Mouse (Mus musculus) CD8-positive naive resting alpha-beta T cell, adult 2 months (primary cell): ENCODE results near the gene Sytl3.
"Not testable (repeated sequence)": the region's sequence is repeated elsewhere in the genome, so short reads cannot be mapped to it uniquely, and the experiment has no call there.

Experiments
- DNase-seq, 2 experiments: peaks; one replicate each; pipeline ENCODE4 v3.0.0; 2022; ENCODE audit warnings: low read depth in 2 of 2, low spot score in 2 of 2

Sytl3 gene

DNA sequence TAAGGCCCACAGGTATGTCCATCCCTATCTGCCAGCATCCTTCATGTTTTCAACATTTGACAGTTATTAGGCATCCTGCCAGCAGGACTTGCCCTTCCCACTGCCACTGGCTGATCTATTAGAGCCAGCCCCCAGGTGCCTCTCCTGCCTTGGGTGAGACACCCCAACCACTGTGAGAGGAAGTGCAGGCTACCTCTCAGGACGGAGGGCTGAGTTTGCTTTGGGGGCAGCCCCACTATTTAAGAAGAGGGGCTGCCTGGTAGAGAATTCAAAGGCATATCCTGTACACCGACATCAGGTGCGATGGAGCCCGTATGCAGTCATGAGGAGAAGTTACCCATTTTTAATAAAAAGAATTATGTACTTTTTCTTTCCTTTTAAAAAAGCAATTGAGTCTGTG lies 13.2 kb upstream of the Sytl3 start:
- DNase-seq = not testable (repeated sequence)

DNA sequence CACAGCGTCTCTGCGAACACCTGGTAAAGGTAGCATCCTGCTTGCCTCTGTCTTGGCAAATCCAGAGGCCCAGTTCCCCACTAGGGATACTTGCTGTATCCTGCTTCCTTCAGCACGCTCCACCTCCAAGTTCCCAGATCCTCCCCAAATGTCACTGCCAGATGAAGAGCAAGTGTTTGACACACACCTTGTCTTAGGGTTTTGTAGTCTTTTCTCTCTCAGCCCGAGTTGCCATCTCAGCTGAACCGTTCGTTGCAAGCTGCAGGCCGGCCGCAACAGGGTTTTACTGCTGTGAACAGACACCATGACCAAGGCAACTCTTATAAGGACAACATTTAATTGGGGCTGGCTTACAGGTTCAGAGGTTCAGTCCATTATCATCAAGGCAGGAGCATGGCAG lies 12.1 kb upstream of the Sytl3 start:
- not testable (repeated sequence) for DNase-seq

DNA sequence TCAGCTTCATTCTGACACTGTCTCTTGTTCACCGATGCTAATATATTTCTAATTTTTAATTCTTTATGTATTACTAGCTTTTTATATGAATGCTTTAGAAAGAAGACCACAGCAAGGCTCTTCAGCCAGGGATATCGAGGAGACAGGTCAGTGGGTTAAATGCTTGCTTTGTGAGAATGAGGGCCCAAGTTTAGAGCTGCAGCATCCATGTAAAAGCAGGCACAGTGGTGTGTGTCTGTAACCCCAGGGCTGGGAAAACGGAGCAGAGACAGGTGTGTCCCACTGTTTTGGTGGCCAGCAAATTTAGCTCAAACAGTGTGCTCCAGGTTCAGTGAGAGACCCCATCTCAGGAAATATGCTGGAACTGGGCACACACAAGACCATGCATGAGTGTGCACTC lies 11.4 kb upstream of the Sytl3 start:
- DNase-seq = not testable (repeated sequence)

DNA sequence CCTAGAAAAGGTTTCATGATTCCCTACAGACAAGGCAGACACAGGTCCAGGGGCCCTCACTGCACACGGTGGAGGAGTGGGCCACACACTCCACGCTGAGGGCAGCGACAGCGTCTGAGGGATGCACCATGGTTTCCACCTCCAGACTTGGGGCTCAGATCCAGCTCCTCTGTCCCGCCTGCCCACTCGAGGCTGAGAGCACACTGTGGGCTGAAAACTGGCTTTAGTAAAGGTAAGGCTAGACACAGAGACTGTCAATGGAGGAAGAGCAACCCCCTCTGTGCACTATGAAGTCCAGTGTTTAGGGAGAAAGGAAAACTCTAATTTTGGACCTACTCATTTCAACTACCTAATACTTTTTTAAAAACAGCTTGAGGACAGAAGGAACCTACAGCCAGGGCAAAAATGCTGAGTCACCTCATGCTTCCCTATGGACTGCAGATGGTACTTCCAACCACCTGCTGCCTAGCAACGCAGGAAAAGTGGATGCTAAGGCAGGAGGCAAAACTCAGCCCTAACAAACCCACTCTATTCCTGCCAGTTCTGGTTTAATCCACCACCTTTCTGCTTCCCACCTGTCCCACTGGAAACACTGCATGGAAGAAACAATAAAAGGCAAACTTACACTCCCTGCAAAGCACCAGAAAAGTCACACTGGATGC lies 7.9 kb upstream of the Sytl3 start:
- DNase-seq = not testable (repeated sequence)

DNA sequence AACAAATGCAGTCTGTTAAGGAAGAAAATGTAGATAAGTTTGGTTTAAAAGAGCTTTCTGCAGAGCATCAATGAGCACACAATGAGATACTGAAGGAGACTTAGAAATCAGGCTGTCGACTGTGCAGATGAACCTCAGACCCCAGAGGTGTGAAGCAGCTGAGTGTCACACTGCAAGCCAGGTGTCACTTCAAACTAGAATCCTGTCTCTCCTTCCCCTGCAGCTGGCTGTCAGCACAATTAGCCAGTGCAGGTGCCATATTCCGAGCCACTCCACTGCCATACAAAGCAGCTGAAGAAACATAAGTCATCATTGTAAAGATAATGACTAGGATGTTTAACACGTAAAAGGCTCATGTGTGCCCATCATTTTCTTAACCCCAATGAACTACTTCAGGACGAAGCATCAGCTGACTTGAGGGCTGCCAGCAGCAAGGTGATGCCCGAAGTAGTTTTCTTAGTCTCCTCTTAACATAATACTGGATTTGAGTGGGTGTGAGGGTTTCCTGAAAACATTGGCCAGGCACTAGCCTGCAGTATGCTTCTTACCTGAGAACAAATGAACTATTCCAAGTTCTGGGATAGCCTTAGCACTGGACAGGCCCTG lies 5.4 kb upstream of the Sytl3 start:
- not testable (repeated sequence) for DNase-seq

DNA sequence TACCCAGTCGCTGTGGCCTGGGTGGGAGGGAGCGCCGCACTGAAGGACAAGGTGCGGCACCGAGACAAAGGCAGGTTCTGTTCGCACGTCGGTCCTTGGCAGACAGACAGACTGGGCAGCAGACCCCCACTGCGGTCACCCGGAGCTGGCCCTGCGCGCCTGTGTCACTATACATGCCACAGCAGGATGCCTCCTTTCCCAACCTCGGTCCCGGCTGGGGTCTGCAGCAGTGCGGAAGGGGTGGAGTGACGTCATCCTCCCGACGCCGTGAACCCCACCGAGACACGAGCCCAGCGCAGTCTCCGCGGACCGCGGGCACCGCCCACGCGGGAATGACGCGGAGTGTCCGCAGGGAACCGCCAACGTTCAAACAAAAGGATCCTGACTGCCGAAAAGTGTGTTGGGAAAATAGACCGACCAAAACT lies 3.8 kb upstream of the Sytl3 start:
- DNase-seq = peak in 1 of 2 experiments; percentile 50

DNA sequence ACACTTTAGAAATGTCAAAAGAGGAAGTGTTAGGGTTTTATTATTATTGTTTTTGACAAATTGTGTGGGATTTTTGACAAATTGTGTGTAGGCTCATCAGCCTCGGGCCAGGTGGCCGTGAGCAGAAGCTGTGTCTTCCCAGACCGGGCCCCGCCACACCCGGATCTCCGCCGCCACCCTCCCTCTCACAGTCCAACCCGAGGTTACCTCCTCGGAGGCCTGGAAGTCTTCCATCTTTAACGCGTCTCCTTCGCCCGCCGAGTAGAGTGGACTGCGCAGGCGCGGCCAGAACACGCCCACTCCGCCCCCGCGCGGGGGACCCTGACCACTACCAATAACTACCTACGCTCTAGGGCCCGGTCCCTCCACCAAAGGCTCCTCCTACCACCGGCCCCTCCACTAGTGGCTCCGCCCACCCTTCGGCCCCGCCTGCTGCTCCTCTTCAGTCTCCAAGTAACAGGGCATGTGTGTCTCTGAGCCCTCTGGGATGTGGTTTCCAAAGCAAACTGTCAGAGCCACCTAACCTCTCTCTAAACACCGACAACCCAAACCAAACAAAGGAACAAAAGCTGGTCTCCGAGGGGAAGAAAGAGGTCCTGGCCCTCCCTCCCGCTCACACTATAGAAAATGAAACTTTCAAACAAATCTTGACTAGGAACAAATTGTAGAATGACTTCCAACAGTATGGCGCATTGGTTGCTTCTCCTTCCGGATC lies 3.2 kb upstream of the Sytl3 start, which contains the start of gene Dynlt1f:
TSS of gene Dynlt1f (minus strand) at position 334 of the 715 bp plus-strand sequence.
- peak; percentile 80 to 85 for DNase-seq

DNA sequence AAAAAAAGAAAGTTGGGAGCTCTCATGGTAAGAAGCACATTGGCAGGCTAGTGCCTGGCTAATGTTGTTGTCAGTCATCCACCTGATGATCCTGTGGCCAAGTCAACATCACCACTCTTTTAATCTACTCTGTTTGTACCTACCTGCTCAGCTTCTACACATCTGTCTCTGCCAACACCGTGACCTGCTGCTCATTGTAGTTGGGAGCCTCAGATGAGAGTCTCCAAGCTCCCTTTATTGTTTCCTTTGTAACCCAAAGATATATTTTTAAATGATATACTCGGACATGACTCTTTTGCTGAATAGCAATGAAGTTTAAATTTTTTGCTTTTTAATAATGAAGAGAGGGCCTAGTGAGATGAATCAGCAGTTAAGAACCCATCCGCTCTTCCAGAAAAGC lies 2.4 kb upstream of the Sytl3 start:
- DNase-seq = not testable (repeated sequence)

DNA sequence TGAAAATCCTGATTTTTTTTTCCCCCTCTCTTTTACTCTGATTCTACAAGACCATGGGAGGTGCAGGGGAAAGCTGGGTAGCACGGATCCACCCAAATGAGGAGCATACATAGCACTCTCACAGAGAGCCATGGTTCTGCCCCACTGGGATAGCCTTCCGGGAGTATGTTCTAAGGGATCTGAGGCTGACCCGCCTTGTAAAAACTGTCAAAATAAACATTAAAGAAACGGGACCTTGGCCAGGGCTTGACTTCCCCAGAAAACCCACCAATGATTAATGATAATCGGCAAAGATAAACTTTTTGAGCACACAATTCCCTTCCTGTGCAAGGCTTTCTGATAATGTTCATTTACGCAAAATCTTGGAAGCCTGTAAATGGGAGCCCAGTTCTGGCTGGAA lies 1.7 kb downstream of the Sytl3 start:
- not testable (repeated sequence) for DNase-seq

DNA sequence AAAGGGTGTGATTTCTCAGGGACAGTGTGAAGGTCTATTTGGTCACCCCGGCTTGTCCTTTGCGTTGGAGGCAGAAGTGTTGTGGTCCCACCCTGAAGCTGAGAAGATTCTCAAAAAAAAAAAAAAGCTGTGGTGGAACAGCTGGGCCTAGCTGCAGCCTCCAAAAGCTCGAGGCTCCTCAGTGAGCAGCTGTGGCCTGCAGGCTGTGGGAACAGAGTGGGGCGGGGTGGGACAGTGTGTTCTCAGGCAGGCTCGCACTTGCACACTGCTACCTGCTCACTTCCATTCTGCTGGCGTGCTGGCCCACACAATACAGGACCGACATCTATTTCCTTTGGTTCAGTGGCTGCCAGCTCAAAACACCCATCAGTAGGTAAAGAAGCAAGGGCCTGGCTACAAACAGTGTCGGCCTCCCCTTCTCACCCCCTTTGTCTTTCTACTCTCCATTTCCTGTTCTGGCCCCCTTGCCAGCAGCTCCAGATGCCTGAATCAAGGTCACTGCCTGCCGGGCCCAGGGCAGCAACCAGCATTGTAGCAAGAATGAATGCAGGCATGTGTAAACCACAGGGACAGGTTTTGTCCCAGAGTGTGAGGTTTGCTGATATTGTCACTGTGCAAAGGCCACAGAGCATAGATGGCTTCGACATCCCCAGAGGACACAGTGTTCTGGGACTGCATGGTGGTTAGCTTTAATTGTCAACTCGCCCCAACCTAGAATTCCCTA lies 2.4 kb downstream of the Sytl3 start:
- not testable (repeated sequence) for DNase-seq

DNA sequence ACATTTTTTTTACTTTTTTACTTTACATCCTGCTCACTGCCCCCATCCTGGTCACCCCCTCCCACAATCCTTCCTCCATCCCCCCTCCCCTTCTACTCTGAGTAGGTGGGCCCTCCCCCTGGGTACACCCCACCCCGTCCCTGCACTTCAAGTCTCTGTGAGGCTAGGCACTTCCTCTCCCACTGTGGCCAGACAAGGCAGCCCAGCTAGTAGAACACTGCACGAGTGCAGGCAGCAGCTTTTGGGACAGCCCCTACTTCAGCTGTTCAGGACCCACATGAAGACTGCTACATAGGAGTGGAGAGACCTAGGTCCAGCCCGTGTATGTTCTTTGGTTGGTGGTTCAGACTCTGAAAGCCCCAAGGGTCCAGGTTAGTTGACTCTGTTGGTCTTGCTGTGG lies 3.9 kb downstream of the Sytl3 start:
- not testable (repeated sequence) for DNase-seq

DNA sequence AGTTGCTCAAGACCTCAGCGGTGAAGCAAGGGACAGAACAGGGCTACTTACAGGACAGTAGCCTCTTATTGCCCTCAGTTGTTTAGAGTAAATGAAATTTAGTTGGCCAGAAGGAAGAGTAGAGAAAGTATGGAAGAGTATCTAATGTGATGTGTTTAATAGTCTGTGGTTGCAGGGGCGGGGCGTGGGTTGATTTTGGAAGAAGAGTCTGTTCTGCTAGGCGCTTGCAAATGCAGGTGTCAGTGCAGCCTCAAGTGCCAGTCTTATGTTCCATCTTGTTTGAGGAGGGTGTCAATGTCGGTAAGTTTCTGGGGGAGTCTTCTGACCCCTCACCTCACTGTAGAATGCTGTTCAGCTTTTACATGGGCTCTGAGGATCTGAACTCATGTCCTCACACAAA lies 6.5 kb downstream of the Sytl3 start:
- DNase-seq = not testable (repeated sequence)

DNA sequence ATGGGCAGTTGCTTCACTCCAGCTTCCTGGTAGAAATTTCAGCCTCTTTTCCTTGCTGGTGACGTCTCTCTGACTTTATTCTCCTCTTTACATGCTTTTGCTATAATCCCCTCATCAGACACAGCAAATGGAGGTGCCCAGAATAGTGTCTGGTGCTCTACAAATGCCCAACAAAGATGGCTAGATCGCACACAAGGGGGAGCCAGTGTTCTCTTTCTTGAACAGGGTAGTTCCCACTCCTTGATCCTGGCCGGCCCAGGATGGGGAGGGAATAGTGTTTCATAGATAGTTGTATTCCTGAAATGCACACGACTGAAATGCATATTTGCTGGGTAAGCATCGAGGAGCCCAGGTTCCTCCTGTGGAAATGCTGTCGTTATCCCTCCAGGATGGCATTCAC lies 9.6 kb downstream of the Sytl3 start:
- DNase-seq = not testable (repeated sequence)

DNA sequence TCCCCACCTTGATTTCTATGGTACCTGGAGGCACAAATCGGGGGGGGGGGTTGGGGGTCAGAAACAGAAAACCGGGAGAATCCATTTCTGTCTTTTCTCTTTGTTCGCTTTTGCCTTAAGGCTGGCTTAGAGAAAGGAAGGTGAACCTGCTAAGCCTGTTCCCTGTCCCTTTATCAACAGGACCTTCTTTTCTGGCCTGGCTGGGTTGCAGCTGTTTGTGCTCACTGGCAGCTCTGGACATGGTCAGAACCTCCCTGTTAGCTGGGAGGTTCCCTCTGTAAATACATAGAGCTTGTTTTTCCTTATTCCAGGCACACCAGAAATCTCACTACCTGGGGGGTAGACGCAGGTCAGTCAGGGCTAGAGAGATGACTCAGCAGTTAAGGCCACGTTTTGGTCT lies 15.4 kb downstream of the Sytl3 start:
- DNase-seq = not testable (repeated sequence)

DNA sequence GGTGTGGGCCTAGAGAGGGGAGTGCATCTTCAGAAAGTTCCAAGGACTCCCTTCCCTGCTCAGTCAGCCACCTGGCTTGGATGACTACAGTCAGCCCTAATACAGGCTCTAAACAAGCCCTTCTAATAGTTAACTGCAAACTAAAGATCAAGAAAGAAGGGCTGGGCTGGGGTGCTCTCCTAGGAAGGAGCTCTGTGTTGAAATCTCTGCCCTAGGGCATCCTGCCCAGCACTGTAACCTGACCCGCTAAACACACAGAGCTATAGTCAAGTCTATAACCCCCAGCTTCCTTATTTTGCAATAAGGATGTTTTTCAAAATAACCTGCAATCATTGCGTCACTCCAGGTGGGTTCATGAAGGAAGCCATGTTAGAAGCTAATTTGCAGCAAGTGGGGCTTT lies 19.2 kb downstream of the Sytl3 start:
- not testable (repeated sequence) for DNase-seq

DNA sequence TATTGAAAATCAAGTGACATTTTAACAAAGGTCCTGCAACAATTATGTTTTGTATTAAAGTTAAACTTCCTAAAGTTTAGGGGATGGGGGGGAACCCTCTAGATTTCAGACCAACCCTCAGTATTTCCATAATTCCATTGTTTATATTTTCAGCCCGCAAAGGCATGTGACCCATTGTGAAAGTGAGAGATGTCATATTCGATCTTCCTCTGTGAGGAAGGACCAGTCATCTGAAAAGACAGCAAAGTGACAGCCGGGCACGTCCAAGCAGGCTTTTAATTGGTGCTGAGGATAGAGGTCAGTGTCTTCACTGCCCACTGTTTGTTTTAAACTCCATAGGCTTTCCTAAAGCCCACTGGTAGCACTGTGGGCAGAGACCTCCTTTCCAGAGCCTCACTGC lies 22.8 kb downstream of the Sytl3 start:
- not testable (repeated sequence) for DNase-seq

DNA sequence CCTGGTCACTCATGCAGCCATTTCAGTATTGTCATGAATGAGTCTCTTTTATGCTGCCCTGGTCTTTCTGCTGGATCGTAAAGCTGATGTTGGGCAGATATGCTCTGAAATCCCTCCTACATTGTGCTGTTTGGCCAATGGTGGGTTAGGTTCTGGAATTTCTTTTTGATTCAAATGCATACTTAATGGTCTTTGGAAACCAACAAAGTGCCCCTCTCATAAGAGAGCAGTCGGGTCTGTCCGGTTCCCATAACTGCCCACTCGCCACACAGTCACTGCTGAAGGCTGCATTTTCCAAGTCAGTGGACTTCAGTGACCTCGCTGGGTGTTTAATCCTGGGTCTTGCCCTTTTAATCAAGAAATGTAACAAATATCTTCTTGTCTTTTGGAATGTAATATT lies 24.8 kb downstream of the Sytl3 start:
- DNase-seq = not testable (repeated sequence)

DNA sequence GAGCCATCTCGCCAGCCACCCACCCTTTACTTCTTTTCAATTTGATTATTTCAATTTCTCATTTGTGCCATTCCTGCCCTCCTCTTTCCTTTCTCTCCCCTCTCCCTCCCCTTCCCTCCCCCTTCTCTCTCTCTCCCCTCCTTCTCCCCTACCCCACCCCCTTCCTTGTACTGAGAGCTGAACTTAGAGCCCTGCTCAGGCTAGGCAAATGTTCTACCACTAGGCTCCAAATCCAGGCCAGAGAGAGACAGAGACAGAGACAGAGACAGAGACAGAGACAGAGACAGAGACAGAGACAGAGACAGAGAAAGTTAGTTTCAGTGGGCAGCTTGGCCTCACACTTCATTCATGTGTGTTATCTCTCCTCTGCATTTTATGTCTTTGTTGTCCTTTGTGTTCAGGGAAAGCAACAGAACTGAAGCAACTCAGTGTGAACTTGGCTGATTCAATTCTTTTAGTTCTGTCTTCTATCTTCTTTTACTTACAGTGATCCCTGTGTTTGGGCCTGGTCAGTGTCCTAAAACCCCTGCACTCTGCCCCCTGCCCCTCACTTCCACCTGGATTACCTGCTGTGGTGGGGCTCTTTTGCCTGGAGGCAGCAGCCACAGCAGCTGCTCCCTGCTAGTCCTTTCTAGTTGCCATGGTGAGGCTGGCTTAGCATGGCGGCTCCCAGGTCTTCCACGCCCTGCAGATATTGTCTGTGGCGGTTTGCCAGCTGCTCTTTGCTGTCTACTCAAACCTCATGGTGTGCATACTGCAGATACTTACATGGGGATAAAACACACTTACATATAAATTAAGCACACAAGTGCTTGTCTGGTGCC lies 25.8 kb downstream of the Sytl3 start:
- DNase-seq = not testable (repeated sequence)

DNA sequence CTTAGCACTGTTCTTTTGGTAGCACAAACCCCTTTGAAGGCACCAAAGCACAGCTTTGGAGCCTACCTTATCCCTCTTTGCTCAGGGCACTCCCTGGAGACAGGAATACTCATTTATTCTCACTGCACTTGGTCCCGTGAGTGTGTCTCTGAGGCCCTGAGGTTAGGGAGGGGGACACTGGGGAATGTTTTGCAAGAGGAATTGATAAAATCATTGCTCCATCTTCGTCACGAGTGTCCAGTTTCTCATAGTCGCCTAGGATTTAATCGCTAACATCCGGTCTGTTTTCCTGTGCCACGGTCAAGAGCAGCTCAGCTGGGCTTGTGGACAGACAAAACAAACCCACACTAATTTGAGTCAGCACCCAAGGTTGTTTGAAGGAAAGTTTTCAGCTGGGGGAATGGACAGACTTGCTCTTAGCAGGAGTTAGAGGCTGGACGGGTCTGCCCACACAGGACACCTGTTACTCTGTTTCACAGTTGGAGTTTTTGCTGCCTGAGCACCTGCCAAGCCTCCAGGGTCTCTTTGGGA lies 26.5 kb downstream of the Sytl3 start:
- not testable (repeated sequence) for DNase-seq

DNA sequence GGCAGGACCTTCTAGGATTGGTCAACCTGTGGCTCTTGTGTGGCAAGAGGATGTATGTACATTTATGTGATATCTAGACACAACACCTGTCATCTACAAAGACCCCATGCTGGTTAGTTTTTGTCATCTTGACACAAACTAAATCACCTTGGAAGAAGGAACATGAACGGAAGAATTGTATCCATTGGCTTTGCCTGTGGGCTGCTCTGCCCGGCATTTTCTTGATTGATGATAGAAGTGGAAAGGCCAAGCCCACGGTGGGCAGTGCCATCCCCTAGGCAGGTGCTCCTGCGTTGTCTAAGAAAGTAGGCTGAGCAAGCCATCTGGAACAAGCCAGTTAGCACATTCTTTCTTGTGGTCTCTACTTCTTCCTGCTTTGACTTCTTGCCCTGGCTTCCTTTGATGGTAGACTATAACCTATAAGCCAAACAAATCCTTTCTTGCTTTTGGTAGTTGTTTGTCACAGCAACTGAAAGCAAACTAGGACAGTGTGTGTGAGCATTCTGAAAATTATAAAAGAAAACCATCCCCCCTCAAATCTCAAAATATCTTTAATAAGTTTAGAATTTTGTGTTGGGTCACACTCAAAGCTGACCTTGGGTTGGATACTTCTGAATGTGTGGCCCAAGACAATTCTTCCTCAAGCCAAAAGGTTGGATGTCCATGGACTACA lies 27.5 kb downstream of the Sytl3 start:
- DNase-seq = peak in 1 of 2 experiments; percentile 28
